Mouse (Mus musculus) WW6 (cell line): ENCODE measurements around the gene Xrn2.
"Not testable (repeated sequence)": the region's sequence is repeated elsewhere in the genome, so short reads cannot be mapped to it uniquely, and the experiment has no call there.

ENCODE experiments used
- DNase-seq: peaks from one replicate; pipeline ENCODE4 v3.0.0-alpha.2; 2013; ENCODE audit warnings: low read depth, low spot score

Gene Xrn2

DNA sequence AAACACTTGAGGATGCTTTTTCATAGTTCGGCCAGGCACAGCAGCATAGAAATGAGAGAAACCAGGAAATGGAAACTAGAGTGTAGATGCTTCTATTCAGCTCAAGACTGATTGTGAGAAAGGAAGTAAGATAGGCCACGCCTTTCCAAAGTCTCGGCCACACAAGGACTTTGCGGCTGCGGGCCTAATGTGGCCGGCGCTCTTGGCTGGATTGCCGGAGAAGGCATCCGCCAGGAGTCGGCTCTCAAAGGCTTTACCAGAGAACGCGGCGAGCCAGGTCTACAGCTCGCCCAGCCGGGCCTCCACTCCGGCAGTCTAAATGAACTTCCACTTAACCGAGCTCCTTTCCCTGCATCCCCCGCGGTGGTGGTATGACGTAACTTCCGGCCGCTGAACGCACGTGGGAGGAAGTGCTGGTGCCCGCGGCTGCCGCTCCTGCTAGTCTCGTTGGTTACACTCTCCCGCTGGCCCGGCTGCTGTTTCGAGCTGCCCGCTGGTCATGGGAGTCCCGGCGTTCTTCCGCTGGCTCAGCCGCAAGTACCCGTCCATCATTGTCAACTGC, at the start of gene Xrn2:
Xrn2 (plus strand) TSS at position 374 of the 562 bp plus-strand sequence.
- DNase-seq, result peak; percentile 90

DNA sequence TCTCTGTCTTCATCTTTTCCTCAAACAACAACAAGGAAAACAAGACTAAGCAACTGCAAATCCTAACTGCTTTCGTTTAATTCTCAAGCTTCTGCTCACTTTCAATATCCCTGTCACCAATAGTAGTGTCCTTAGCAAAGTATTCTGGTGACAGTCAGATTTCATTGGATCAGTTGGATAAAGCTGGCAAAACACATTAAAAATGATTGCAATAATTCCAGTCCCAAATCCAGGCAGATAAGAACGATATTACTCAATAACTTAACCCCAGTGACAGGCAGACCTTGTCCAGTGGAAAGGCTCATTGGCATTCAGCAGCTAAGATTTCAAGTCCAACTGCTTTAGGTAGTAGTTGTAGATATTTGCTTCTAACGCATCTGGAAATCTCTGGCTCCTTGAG, 37.8 kb upstream of the Xrn2 start:
- no peak for DNase-seq

DNA sequence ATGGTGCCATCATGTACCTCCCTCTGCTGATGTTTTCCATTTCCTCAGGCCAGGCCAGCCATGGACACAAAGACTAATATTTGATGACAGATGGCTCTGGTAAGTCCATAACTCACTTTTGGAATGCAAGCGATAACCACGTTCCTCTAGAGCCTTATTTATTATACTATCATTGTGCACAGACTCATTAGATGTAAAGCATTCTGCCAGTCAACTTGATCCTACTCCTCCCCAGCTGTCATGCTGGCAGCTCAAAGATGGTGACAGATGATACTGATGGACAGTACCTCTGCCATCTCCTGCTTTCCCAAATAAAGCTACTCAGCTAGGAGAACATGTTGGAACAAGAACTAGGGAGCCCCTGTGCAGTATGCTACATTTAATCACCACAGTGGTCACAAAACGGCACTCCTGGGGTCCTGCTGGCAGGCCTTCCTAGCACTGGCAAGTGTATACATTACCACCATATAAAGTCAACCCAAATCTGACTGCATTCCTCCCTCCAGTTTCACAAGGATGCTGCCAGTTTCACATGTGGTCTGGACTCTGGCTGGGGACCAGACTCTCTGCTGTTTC, 37.3 kb upstream of the Xrn2 start:
- no peak for DNase-seq

- no peak for DNase-seq
Measured at GRCm38 (mm10) chr2:146982786-146983185, 30.0 kb upstream of the Xrn2 start.

DNA sequence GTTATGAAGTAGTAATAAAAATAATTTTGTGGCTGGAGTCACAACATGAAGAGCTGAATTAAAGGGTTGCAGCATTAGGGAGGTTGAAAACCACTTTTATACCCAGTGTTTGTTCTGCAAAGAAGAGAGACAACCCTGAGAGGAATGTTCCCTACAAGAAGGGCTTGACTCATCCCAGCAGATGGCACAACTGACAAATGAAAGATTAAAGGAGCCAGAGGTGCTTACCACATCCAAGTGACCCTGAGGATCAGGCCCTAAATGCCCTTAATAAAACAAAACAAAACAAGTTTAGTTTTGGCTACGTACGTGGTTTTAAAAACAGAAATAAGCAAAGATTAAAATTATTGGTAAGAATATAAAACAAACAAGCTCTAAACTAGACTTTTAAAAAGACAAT, 28.0 kb upstream of the Xrn2 start:
- DNase-seq, result no peak

GRCm38 (mm10) chr2:146985807-146986206, 27.0 kb upstream of the Xrn2 start:
- DNase-seq, result no peak

- DNase-seq, result no peak
Measured at GRCm38 (mm10) chr2:146986429-146986828, 26.4 kb upstream of the Xrn2 start.

GRCm38 (mm10) chr2:147007265-147007664, 5.5 kb upstream of the Xrn2 start:
- no peak for DNase-seq

GRCm38 (mm10) chr2:147009084-147009483, 3.7 kb upstream of the Xrn2 start:
- DNase-seq, result no peak

- DNase-seq, result no peak
Measured at GRCm38 (mm10) chr2:147010141-147010540, 2.7 kb upstream of the Xrn2 start.

DNA sequence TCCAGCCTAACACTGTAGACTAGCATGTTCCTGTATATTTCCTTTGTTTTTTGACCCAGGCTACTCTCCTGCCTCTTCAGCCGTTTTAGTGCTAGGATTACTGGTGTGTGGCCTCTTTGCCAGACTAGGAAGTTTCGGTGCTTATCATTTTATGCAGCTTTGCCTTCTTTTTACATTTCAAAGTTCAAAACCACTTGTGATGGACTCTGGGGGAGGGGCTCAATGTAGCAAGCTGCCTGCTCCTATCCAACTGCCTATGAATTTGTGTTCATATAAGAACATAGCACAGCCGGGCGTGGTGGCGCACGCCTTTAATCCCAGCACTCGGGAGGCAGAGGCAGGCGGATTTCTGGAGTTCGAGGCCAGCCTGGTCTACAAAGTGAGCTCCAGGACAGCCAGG, 1.8 kb upstream of the Xrn2 start:
- no peak for DNase-seq

DNA sequence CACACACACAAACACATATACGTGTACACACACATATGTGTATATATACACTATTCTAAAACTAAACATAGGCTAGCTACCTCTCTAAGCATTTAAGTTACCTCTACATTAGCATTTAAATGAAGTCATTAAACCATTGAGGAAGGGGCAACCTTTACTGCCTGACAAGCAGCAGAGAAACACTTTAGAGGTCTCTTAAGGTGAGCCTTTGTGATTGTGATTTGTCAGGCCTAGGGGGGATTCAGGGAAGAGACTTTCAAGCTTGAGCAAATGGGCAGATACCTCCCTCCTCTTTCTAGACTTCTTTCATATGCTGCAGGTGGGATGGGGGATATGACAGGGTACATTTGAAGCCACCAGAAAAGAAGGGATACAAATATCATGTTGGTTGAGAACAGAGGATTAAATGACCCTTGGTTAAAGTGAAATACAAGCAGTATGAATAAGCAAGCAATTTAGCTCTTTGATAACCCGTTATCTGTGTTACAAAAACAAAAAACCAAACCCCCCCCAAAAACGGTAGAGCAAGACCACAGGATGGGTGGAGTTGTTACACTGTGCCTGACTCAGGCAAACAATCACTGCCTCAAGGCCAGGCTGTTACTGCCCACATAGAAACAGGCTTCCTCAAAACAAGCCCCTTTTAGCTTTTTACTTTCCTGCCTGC, 1.2 kb upstream of the Xrn2 start:
- DNase-seq, result peak; percentile 38

- no peak for DNase-seq
Measured at GRCm38 (mm10) chr2:147012141-147012622, 614 bp upstream of the Xrn2 start.

DNA sequence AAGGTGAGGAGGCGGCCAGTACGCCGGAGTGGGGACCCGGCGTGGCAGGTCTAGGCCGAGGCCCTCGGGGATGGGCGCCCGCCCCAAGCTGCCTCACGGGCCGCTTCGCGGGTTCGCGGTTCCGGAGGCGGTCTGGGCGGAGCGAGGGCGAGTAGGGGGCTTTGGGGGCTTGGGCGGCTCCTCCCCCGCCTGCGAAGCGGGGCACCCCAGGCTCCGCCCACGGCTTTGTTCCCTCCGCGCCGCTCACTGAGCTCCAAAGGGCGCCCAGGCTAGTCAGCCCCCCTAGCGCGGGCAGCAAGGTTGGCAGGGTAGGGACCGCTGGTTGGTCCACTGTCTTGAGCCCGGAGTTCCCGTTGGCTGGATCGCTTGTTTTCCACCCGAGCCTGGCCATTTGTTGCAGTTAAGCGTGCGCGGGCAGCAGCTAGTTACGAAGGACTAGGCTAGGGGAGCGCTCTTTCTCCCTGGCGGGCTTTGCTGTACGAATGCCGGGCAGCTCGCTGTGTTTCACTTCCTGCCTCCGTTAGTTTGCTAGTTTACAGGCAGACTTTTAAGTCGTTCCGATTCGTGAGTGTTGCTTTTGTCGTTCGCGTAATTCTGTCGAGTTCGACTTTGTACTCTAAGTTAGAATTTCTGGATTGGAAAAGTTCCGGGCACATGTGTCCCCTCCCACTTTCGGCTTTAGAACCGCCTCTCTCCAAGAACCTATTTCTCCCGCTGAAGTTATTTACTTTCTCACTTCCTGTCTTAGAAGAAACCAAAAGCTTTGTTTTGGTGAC, 586 bp downstream of the Xrn2 start:
- peak; percentile 65 for DNase-seq

DNA sequence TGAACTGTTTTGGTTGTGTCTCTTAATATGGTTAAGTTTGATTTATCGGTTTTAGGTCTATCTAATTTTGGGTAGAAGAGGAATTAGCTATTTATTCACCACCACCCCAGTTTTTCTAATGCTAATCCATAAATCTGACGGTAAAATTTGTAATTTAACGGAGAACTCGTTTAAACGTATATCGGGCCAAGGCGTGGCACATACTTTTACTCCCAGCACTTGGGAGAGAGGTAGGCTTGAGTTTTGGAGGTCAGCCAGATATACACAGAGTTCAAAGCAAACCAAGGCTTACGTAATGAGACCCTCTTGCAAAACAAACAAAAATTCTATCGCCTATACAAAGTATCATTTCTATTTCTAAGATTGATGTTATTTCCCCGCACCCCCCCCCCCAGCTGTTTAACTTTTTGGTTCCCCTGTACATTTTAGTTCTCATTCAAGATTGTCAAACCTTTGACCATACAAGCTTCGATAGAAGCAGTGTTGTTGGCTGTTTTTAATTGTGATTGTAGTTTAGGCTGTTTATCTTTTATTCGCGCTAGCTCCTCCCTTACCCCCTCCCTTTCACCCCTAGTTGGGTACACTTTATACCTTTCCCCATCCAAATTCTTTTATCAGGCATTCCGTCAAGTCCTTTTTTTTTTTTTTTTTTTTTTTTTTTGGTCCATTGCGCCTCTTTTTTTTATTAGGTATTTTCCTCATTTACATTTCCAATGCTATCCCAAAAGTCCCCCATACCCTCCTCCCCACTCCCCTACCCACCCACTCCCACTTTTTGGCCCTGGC, 1.5 kb downstream of the Xrn2 start:
- no peak for DNase-seq

DNA sequence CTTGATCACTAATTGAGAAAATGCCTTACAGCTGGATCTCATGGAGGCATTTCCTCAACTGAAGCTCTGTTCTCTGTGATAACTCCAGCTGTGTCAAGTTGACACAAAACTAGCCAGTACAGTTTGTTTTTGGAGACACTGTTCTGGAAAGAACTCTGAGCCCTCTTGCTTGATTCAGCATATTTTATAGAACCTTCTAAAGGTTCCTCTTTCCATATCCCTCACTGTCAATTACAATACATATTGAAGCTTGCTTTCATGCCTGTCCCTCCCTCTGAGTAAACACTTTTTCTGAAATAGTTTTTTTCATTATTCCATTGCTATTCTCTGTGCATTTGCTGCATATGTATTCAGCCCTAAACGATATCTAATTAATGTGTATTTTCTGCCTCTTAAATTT, 9.2 kb downstream of the Xrn2 start:
- DNase-seq, result not testable (repeated sequence)

DNA sequence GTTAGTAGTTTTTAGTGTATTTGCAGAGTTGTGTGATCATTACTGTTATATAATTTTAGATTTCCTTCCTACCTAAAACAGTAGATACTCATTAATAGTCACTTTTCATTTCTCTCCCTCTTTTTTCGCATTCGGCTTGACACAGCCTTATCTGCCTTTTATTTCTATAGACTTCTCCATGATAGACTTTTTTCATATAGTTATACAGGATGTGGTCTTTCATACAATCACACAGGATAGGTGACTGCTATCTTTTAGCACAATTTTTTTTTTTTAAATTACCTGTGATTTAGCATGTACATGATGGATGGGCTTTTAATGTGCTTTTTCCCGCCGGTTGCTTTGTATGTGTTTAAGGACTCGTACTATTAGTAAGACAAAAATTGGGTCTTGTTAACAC, 10.3 kb downstream of the Xrn2 start:
- no peak for DNase-seq

DNA sequence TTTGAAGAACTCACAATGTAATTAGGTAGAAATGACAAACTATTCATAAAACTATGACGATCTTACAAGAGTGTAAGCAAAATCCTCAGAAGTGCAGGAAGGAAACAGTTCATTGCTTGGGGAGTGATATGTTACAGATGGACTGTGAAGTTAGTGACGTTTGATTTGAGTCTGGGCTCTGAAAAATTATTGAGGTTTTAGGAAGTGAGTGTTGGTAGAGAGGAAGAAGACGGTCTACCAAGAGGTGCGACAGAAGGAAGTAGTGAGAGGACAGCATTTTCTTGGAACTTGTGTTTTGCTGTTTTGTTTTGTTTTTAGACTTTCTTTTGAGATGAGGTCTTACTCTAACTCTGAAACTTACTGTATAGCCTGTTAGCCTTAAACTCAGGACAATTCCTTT, 10.8 kb downstream of the Xrn2 start:
- no peak for DNase-seq

DNA sequence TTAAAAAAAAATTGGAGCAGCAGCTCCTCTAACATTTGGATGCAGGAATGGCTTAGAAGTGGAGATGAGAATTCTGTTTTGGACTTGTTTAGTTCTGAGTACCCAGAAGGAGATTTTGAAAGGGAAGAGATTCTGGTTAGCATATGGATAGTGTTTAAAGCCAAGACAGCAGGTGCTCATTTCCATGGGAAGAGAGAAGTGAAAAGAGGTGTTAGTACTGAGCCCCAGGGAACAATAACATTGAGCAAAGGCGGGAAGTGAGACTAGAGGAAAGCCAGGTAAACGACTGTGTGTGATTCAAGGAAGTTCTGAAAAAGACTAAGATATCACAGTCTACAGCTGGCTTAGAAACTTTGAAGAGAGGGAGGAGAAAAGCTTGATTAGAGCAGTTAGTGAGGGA, 20.3 kb downstream of the Xrn2 start:
- DNase-seq, result peak; percentile 33

DNA sequence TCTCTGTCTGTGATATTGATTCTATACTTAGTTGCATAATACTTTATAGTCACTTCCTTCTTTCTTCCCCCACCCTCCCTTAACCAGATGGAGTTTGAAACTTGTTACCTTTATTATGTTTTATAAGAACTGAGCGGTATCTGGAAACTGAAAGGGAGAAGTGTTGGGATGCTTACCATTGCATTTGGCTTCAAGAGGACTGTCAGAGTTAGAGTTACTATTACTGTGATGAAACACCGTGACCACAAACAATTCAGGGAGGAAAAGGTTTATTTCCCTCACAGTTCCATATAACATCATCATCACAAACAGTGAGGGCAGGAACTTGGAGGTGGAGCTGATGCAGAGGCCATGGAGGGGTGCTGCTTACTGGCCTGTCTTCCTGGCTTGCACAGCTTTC, 23.1 kb downstream of the Xrn2 start:
- DNase-seq, result no peak

- DNase-seq, result no peak
Measured at GRCm38 (mm10) chr2:147047051-147047450, 34.3 kb downstream of the Xrn2 start.
